Mouse (Mus musculus): ENCODE measurements around the gene Efna3. TPM values are rescaled to one million over a fixed set of nuclear protein-coding genes. Genes with fewer than 3 reads are reported as not detected.
A peak's percentile ranks its signal among the peaks of the same experiment; 100 is the strongest.

Efna3 gene
- polyA plus RNA-seq, 1 experiment from 2014 or later = 9.7 TPM

DNA sequence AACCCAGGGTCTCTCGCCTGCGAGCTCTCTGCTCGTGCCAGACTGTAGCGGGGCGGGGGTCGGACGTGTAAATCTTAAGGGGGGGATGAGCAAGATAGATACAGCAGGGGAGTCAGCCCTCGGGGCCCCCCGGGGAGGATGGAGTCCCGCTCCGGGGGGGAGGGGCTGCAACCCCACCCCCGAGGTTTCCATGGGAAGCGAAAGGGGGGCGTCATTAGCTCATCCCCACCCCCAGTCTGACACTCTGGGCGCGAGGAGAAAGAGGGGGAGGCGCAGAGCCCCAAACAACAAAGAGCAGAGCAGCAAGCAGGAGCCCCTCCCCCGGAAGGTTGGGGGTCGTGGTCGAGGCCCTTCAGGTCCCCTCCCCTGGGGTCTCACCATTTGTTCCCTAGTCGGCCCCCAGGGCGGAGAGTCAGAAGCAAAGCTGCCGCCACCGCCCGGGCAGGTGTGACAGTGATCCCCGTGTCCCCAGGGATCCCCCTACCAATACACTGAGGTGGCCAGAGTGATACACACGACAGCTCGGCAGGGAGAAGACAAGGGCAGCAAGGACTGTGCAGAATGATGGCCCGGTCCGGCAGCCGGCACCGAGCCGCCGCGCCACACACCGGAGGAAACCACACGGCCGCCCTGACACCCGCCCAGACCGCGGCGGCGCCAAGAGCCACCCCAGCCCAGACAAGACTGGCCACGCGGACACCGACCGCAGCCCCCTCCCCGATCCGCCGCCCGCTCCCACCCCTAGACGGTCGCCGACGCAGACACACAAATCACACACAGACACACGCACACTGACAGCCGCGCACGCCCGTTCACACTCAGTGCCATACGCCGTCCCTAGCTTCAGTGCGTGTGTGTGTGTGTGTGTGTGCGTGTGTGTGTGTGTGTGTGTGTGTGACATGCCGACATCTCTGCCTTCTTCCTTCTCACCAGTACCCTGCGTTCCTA, 1.3 kb downstream of the Efna3 start:
- Histone ChIP-seq H3K4me1 (ENCODE audit: control insufficient read depth, insufficient read depth, low read length) (peaks cover 45% of the 10 kb centered on the region), H3K9ac (ENCODE audit: low read depth, low read length) (peak overlapping the region; percentile 69), H3K27me3 (ENCODE audit: control insufficient read depth, insufficient read depth, low read length) (peaks cover 35% of the 10 kb centered on the region), H3K4me2 (replicated peaks; ENCODE audit: low read depth, low read length) (peak overlapping the region; percentile 97), H3K27ac (ENCODE audit: low read depth, low read length) (no peak overlapping the region), H3K36me3 (ENCODE audit: control insufficient read depth, insufficient read depth, low read length) (no peaks in the 10 kb centered on the region), H3K9me3 (ENCODE audit: control insufficient read depth, low read length) (no peaks in the 10 kb centered on the region), H3K4me3 (ENCODE audit: low read length) (peak overlapping the region; percentile 64)
- ATAC-seq (ENCODE audit: low FRiP score, low TSS enrichment) = peak; percentile 13; the same call in 1 of the 2 replicates
- WGBS = under 1% methylated on average over 62 of the region's 66 CpGs

DNA sequence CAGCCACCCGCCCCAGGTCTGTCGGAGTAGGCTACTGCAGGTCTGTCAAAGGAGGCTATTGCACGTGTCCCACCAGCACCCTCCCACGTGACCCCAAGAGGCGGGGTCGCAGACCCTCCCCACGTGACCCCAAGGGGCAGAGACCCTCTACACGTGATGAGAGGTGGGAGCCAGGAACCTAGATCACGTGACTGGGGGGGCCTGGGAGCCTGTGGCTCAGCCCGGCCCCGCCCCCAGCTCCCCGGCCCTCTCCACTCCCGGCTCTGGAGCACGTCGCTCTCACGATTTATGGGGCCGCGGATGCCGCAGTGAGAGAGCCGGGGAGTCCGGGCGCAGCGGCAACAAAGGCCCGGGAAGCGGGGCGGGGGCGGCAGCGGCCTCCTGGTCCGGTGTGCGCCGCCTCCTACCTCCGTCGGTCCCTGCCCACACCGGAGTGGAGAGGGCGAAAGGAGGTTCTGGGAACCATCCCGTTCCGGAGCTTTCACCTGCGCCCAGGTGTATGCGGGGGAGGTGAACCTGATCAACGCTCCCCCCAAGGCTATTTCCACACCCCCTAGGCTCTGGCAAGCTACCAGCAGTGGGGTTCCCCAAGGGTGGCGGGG, 2.1 kb downstream of the Efna3 start:
- Histone ChIP-seq H3K4me2 (replicated peaks; ENCODE audit: low read depth, low read length) (peak overlapping the region; percentile 97), H3K4me1 (ENCODE audit: control insufficient read depth, insufficient read depth, low read length) (peaks cover 53% of the 10 kb centered on the region), H3K9me3 (ENCODE audit: control insufficient read depth, low read length) (no peaks in the 10 kb centered on the region), H3K36me3 (ENCODE audit: control insufficient read depth, insufficient read depth, low read length) (no peaks in the 10 kb centered on the region), H3K9ac (ENCODE audit: low read depth, low read length) (peak overlapping the region; percentile 69), H3K4me3 (ENCODE audit: low read length) (peak overlapping the region; percentile 64), H3K27me3 (ENCODE audit: control insufficient read depth, insufficient read depth, low read length) (peaks cover 35% of the 10 kb centered on the region), H3K27ac (ENCODE audit: low read depth, low read length) (no peak overlapping the region)
- peak; percentile 28 for ATAC-seq (ENCODE audit: low FRiP score, low TSS enrichment)
- 1% methylated on average over 36 of the region's 41 CpGs for WGBS

DNA sequence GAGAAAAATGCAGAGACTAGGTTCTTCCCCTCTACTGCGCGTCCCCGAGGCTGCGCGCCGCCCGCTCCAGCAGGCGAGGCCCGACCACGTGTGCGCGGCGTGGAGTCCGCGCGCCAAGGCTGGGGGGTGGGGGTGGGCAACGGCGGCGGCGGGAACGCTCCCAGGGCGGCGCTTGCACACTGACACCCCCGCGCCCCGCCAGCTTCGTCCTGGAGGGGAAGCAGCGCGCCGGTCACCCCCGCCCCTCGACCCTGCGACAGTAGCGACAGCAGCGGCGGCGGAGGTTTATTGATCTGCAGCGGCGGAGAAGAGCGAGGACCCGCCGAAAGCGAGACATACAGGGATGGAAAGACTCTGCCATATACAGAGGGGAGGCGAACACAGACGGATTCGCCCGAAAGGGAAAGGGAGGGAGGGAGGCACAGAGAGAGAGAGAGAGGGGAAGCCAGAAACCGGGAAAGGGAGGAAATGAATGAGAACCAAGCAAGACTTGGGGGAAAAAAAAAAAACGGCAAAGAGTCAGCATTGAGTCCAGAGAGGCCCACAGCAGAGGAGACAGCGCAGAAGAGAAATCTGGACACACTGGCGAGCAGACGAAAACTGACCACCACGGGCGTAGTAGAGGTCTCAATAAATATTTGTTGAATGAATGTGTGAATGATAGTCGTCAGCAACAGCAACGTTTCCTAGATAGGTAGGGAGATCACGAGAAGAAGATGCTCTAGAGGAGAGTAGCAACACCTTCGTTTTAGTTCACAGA, 3.0 kb downstream of the Efna3 start:
- peaks cover 61% of the 10 kb centered on the region for H3K4me1 ChIP-seq (ENCODE audit: control insufficient read depth, insufficient read depth, low read length)
- peak overlapping the region; percentile 64 for H3K4me3 ChIP-seq (ENCODE audit: low read length)
- H3K4me2 ChIP-seq (replicated peaks; ENCODE audit: low read depth, low read length) = peak overlapping the region; percentile 97
- H3K36me3 ChIP-seq (ENCODE audit: control insufficient read depth, insufficient read depth, low read length) = no peaks in the 10 kb centered on the region
- WGBS = 2% methylated on average over 54 of the region's 58 CpGs
- peak overlapping the region; percentile 51 for H3K9ac ChIP-seq (ENCODE audit: low read depth, low read length)
- ATAC-seq (ENCODE audit: low FRiP score, low TSS enrichment) = no peak
- H3K9me3 ChIP-seq (ENCODE audit: control insufficient read depth, low read length) = no peaks in the 10 kb centered on the region
- H3K27me3 ChIP-seq (ENCODE audit: control insufficient read depth, insufficient read depth, low read length) = peaks cover 35% of the 10 kb centered on the region
- H3K27ac ChIP-seq (ENCODE audit: low read depth, low read length) = no peak overlapping the region

DNA sequence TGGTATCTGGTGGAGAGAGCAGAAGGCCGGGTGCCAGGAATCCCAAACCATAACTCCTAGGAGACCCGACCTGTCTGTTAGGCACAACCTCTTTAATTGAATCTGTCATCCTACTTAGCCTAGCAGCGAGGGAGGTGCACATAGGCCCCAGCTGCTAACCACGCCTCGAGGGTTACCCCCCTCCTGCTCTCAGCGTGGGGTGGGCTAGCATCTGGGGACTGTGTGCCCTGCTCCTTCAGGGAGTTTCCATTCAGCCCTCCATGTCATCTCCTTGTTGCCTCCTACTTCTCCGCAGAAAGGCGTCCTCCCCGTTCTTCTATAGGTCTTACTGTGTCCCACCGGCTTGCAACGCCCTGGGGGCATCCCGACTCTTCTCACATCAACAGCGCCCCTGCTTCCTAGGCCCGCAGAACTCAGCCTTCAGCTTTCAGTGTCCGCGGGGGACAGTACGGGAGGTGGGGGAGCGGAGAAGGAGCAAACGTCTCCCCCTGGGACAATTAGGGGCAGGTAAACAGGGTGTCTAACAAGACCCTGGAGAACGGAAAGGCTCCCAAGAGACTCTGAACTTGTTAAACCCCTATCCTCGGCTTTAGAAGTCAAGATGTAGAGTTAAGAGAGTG, 3.7 kb downstream of the Efna3 start:
- Histone ChIP-seq H3K36me3 (ENCODE audit: control insufficient read depth, insufficient read depth, low read length) (no peaks in the 10 kb centered on the region), H3K4me2 (replicated peaks; ENCODE audit: low read depth, low read length) (peak overlapping the region; percentile 97), H3K27me3 (ENCODE audit: control insufficient read depth, insufficient read depth, low read length) (peaks cover 35% of the 10 kb centered on the region), H3K27ac (ENCODE audit: low read depth, low read length) (no peak overlapping the region), H3K9ac (ENCODE audit: low read depth, low read length) (peak overlapping the region; percentile 51), H3K9me3 (ENCODE audit: control insufficient read depth, low read length) (no peaks in the 10 kb centered on the region), H3K4me1 (ENCODE audit: control insufficient read depth, insufficient read depth, low read length) (peaks cover 62% of the 10 kb centered on the region), H3K4me3 (ENCODE audit: low read length) (peak overlapping the region; percentile 64)
- WGBS = 17% methylated on average over 21 of the region's 21 CpGs
- ATAC-seq (ENCODE audit: low FRiP score, low TSS enrichment) = no peak

DNA sequence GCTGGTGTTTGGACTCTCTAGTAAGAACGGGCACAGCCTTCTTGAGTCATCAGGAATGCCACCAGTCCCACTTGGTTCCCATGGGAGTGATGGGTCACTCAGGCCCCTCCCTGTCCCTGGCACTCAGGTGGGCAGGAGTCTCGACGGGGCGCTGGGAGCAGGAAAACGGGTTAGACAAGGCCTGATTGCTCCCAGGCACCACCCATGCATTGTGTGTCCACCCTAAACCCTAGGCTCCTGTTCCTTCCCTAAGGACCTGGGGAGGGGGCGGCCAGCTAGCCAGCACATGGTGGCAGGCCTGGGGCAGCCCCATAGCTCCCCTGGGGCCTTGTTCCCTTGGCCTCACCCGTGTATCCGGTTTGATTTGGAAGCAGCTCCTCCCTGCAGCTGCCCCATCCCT, 4.4 kb downstream of the Efna3 start:
- no peaks in the 10 kb centered on the region for H3K9me3 ChIP-seq (ENCODE audit: control insufficient read depth, low read length)
- 75% methylated on average over 8 of the region's 8 CpGs for WGBS
- H3K36me3 ChIP-seq (ENCODE audit: control insufficient read depth, insufficient read depth, low read length) = no peaks in the 10 kb centered on the region
- H3K27me3 ChIP-seq (ENCODE audit: control insufficient read depth, insufficient read depth, low read length) = peaks cover 35% of the 10 kb centered on the region
- H3K27ac ChIP-seq (ENCODE audit: low read depth, low read length) = no peak overlapping the region
- no peak for ATAC-seq (ENCODE audit: low FRiP score, low TSS enrichment)
- H3K4me3 ChIP-seq (ENCODE audit: low read length) = no peak overlapping the region
- peaks cover 62% of the 10 kb centered on the region for H3K4me1 ChIP-seq (ENCODE audit: control insufficient read depth, insufficient read depth, low read length)
- H3K4me2 ChIP-seq (replicated peaks; ENCODE audit: low read depth, low read length) = no peak overlapping the region
- no peak overlapping the region for H3K9ac ChIP-seq (ENCODE audit: low read depth, low read length)

DNA sequence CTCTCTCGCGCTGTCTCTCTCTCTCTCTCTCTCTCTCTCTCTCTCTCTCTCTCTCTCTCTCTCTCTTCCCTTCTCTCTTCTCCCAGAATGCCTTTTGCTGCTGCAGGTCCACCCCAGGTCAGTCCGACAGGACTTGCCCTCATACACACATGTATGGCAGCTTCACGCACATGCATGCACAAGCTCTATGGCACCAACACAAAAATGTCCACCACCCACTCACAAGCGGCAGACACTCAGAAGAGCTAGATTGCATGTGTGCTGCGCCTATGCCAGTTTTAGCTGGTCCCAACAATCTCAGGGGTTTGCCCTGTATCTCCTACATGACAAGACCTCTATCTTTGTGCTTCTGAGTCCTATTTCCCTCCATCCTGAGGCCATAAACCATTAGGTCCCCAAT, 5.5 kb downstream of the Efna3 start:
- 64% methylated on average over 6 of the region's 6 CpGs for WGBS
- H3K27me3 ChIP-seq (ENCODE audit: control insufficient read depth, insufficient read depth, low read length) = peaks cover 32% of the 10 kb centered on the region
- no peaks in the 10 kb centered on the region for H3K36me3 ChIP-seq (ENCODE audit: control insufficient read depth, insufficient read depth, low read length)
- H3K9ac ChIP-seq (ENCODE audit: low read depth, low read length) = no peak overlapping the region
- H3K9me3 ChIP-seq (ENCODE audit: control insufficient read depth, low read length) = no peaks in the 10 kb centered on the region
- H3K4me3 ChIP-seq (ENCODE audit: low read length) = no peak overlapping the region
- ATAC-seq (ENCODE audit: low FRiP score, low TSS enrichment) = no peak
- H3K27ac ChIP-seq (ENCODE audit: low read depth, low read length) = no peak overlapping the region
- H3K4me2 ChIP-seq (replicated peaks; ENCODE audit: low read depth, low read length) = no peak overlapping the region
- H3K4me1 ChIP-seq (ENCODE audit: control insufficient read depth, insufficient read depth, low read length) = peaks cover 59% of the 10 kb centered on the region

DNA sequence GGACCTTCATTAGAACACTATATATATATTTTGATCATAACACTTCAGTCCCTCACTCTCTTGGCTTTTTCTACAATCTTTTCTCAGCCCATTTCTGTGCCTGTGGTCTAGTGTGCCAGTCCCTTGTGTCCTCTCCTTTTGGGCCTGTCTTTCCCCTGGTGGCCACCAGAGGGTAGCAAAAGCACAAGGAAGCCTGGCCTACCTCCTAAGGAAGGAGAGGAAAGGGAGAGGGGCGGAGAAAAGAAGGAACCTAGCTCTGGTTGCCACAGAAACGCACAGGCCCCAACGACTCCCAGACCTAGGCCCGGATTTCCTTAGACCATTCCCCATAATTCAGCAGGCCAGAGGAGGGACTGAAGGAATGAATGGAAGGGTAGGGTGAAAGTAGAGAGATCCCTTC, 5.9 kb downstream of the Efna3 start:
- Histone ChIP-seq H3K4me3 (ENCODE audit: low read length) (no peak overlapping the region), H3K9ac (ENCODE audit: low read depth, low read length) (no peak overlapping the region), H3K4me2 (replicated peaks; ENCODE audit: low read depth, low read length) (peak overlapping the region; percentile 61; the same call in 1 of the 2 replicates), H3K36me3 (ENCODE audit: control insufficient read depth, insufficient read depth, low read length) (no peaks in the 10 kb centered on the region), H3K4me1 (ENCODE audit: control insufficient read depth, insufficient read depth, low read length) (peaks cover 56% of the 10 kb centered on the region), H3K27me3 (ENCODE audit: control insufficient read depth, insufficient read depth, low read length) (peaks cover 32% of the 10 kb centered on the region), H3K9me3 (ENCODE audit: control insufficient read depth, low read length) (no peaks in the 10 kb centered on the region), H3K27ac (ENCODE audit: low read depth, low read length) (no peak overlapping the region)
- ATAC-seq (ENCODE audit: low FRiP score, low TSS enrichment) = peak; percentile 40; the same call in 1 of the 2 replicates
- WGBS = 0% methylated on average over 4 of the region's 4 CpGs

DNA sequence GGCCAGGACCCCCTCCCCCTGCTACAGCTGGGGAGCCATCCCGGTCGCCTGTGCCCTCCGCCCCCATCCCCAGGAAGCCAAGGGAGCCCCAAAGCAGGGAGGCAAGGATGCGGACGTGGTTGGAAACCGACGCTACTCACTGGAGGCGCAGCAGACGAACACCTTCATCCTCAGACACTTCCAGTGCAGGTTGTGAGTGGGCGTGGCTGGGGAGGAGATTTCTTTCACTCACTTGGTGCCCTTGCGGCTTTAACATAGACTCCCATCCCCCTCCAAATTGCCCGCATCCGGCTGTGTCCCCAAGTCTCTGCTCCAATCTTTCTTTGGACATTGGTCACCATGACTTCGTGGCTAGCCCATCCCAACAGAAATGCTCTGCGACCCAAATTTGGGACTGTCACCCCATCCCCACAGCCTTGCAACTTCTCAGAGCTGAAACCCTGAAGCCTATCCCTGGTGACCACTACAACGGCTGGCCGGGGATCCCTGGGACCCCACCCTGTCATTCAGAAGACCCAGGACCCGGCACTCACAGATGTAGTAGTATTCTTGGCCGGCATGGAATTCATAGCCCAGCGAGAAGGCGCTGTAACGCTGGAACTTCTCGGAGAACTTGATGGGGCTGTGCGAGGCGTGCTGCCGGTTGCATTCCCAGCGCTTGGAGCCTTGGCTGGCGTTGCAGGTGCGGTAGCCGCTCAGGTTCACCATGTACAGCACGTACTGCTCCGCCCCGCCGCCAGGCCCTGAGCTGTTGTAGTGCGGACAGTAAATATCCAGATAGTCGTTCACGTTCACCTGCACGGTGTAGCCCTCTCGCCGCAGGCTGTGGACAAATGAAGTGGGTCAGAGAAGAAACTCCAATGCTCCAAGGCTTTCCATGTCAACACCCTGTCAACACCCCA, 6.6 kb downstream of the Efna3 start:
- ATAC-seq (ENCODE audit: low FRiP score, low TSS enrichment) = peak; percentile 12; the same call in 1 of the 2 replicates
- no peaks in the 10 kb centered on the region for H3K36me3 ChIP-seq (ENCODE audit: control insufficient read depth, insufficient read depth, low read length)
- H3K9ac ChIP-seq (ENCODE audit: low read depth, low read length) = peak overlapping the region; percentile 29; the same call in 1 of the 2 replicates
- H3K27ac ChIP-seq (ENCODE audit: low read depth, low read length) = no peak overlapping the region
- H3K4me2 ChIP-seq (replicated peaks; ENCODE audit: low read depth, low read length) = peak overlapping the region; percentile 61
- H3K4me1 ChIP-seq (ENCODE audit: control insufficient read depth, insufficient read depth, low read length) = peaks cover 49% of the 10 kb centered on the region
- peak overlapping the region; percentile 33 for H3K4me3 ChIP-seq (ENCODE audit: low read length)
- H3K9me3 ChIP-seq (ENCODE audit: control insufficient read depth, low read length) = no peaks in the 10 kb centered on the region
- 16% methylated on average over 40 of the region's 40 CpGs for WGBS
- H3K27me3 ChIP-seq (ENCODE audit: control insufficient read depth, insufficient read depth, low read length) = peaks cover 28% of the 10 kb centered on the region
